Mouse (Mus musculus) embryonic fibroblast, embryonic 13.5 days (primary cell): ENCODE measurements at regions not wholly inside any gene's neighbourhood (a gene's known extent, or its start where the extent isn't known, plus 50 kb on each side); places are given as distances from the start of the nearest gene placed in this dataset.

ENCODE experiments used
- CTCF ChIP-seq: IDR thresholded peaks from 2 replicates; pipeline ENCODE4 v1.5.1; 2011; ENCODE audit warnings: mild to moderate bottlenecking, control low read depth, low read length, moderate library complexity, borderline replicate concordance; ENCODE audit not compliant: insufficient read depth
- POLR2A ChIP-seq: IDR thresholded peaks from 2 replicates; pipeline ENCODE4 v1.6.1; 2011; ENCODE audit warnings: low read depth, mild to moderate bottlenecking, control low read depth, low read length, moderate library complexity

- no peak for TF ChIP-seq POLR2A
- TF ChIP-seq CTCF, result no peak
Observed at GRCm38 (mm10) chr4:84127380-84127779, 547.7 kb downstream of the Bnc2 start.
